Mouse (Mus musculus) MN1 (cell line): ENCODE measurements around the gene Ywhae.

Experiments used
- DNase-seq: peaks from one replicate; pipeline ENCODE4 v3.0.0-alpha.2; 2016; ENCODE audit warnings: low spot score

Ywhae gene

GRCm38 (mm10) chr11:75794602-75795320, 62.1 kb downstream of the Ywhae start:
- DNase-seq = no peak

- DNase-seq = no peak
Observed at GRCm38 (mm10) chr11:75795321-75795636, 62.6 kb downstream of the Ywhae start.

GRCm38 (mm10) chr11:75796029-75796445, 63.4 kb downstream of the Ywhae start, which contains the start of gene Doc2b:
Gene Doc2b, minus strand, starts transcription at chr11:75796049.
- DNase-seq = no peak

GRCm38 (mm10) chr11:75796536-75797246, 64.0 kb downstream of the Ywhae start:
- no peak for DNase-seq

GRCm38 (mm10) chr11:75801369-75801768, 68.7 kb downstream of the Ywhae start:
- no peak for DNase-seq

GRCm38 (mm10) chr11:75801771-75802550, 69.3 kb downstream of the Ywhae start:
- DNase-seq = no peak

GRCm38 (mm10) chr11:75807486-75807885, 74.8 kb downstream of the Ywhae start:
- DNase-seq = peak; percentile 34

- DNase-seq = no peak
Observed at GRCm38 (mm10) chr11:75810526-75810925, 77.9 kb downstream of the Ywhae start.

- DNase-seq = peak; percentile 85
Observed at GRCm38 (mm10) chr11:75811900-75812299, 79.2 kb downstream of the Ywhae start.

- DNase-seq = peak; percentile 17
Observed at GRCm38 (mm10) chr11:75813085-75813484, 80.4 kb downstream of the Ywhae start.
